Mouse (Mus musculus): ENCODE measurements around the gene Sp100. TPM values are rescaled to one million over a fixed set of nuclear protein-coding genes. Genes with fewer than 3 reads are reported as not detected.

Sp100 gene
- polyA plus RNA-seq, 1 experiment from 2014 or later: 19.2 TPM

GRCm38 (mm10) chr1:85757531-85758230 is 107.9 kb downstream of the Sp100 start:
- H3K4me3 ChIP-seq (replicated peaks; ENCODE audit: low read depth, low read length): no peak overlapping the region
- no peaks in the 10 kb centered on the region for H3K27me3 ChIP-seq (ENCODE audit: insufficient read depth, low read length)
- H3K9ac ChIP-seq (ENCODE audit: low read depth, low read length): no peak overlapping the region
- H3K4me1 ChIP-seq (replicated peaks; ENCODE audit: insufficient read depth, low read length): no peaks in the 10 kb centered on the region
- WGBS: 64% methylated on average over 6 of the region's 6 CpGs
- ATAC-seq (replicated peaks; ENCODE audit: low FRiP score, low read depth) (no peak), DNase-seq (ENCODE audit: low spot score) (no peak)
- H3K36me3 ChIP-seq (ENCODE audit: insufficient read depth, low read length): no peaks in the 10 kb centered on the region
- no peak for TF ChIP-seq CTCF (IDR thresholded peaks at IDR 0.05; ENCODE audit: low read depth)
- 0 out of 2 replicates have a peak overlapping the region, but pooled peaks have one; percentile 34 for H3K4me2 ChIP-seq (ENCODE audit: low read length)
- H3K9me3 ChIP-seq (replicated peaks; ENCODE audit: low read length): no peaks in the 10 kb centered on the region
- H3K27ac ChIP-seq: no peak overlapping the region

- Histone ChIP-seq H3K27ac (peak overlapping the region; percentile 36; the same call in 1 of the 2 replicates), H3K9ac (ENCODE audit: low read depth, low read length) (no peak overlapping the region), H3K4me1 (replicated peaks; ENCODE audit: insufficient read depth, low read length) (no peaks in the 10 kb centered on the region), H3K36me3 (ENCODE audit: insufficient read depth, low read length) (no peaks in the 10 kb centered on the region), H3K4me3 (replicated peaks; ENCODE audit: low read depth, low read length) (0 out of 2 replicates have a peak overlapping the region, but pooled peaks have one; percentile 4), H3K9me3 (replicated peaks; ENCODE audit: low read length) (no peaks in the 10 kb centered on the region), H3K27me3 (ENCODE audit: insufficient read depth, low read length) (no peaks in the 10 kb centered on the region), H3K4me2 (ENCODE audit: low read length) (peak overlapping the region; percentile 34)
- DNase-seq (ENCODE audit: low spot score) (peak; percentile 69), ATAC-seq (replicated peaks; ENCODE audit: low FRiP score, low read depth) (peak; percentile 72)
- 25% methylated on average over 14 of the region's 14 CpGs for WGBS
- TF ChIP-seq CTCF (IDR thresholded peaks at IDR 0.05; ENCODE audit: low read depth): no peak
Measured at GRCm38 (mm10) chr1:85758231-85758968, 108.6 kb downstream of the Sp100 start.

- ATAC-seq (replicated peaks; ENCODE audit: low FRiP score, low read depth): no peak
- Histone ChIP-seq H3K27me3 (ENCODE audit: insufficient read depth, low read length) (no peaks in the 10 kb centered on the region), H3K4me2 (ENCODE audit: low read length) (no peak overlapping the region), H3K4me1 (replicated peaks; ENCODE audit: insufficient read depth, low read length) (no peaks in the 10 kb centered on the region), H3K36me3 (ENCODE audit: insufficient read depth, low read length) (no peaks in the 10 kb centered on the region), H3K9ac (ENCODE audit: low read depth, low read length) (no peak overlapping the region), H3K27ac (peak overlapping the region; percentile 36; the same call in 1 of the 2 replicates), H3K4me3 (replicated peaks; ENCODE audit: low read depth, low read length) (no peak overlapping the region), H3K9me3 (replicated peaks; ENCODE audit: low read length) (no peaks in the 10 kb centered on the region)
- no peak for DNase-seq (ENCODE audit: low spot score)
- WGBS: 0% methylated on average over 1 of the region's 1 CpGs
- no peak for TF ChIP-seq CTCF (IDR thresholded peaks at IDR 0.05; ENCODE audit: low read depth)
Measured at GRCm38 (mm10) chr1:85758969-85759293, 109.1 kb downstream of the Sp100 start.

Small RNA genes within 50 kb of the gene (microRNA-seq; reads per million reads assigned to microRNA genes)
- gene Mir8096: not detected

Other genes with a start within 250 kb of the Sp100 start
- gene G530012D18Rik, start 74.3 kb upstream of the Sp100 start, polyA plus RNA-seq (2015; fragmentation: Nextera tagmentation; extraction: Ambion mirVana): not detected in 2 replicates
- 1.9 and 2.1 TPM in 2 replicates for gene Sp110, start 51.2 kb upstream of the Sp100 start, polyA plus RNA-seq (2015; fragmentation: Nextera tagmentation; extraction: Ambion mirVana)
- 2.1 and 2.3 TPM in 2 replicates for gene Sp140, start 49.6 kb upstream of the Sp100 start, polyA plus RNA-seq (2015; fragmentation: Nextera tagmentation; extraction: Ambion mirVana)
- gene A630001G21Rik, start 128.7 kb downstream of the Sp100 start, polyA plus RNA-seq (2015; fragmentation: Nextera tagmentation; extraction: Ambion mirVana): 0.98 and 1.7 TPM in 2 replicates
- 31.3 and 34.6 TPM in 2 replicates for gene Cab39, start 143.5 kb downstream of the Sp100 start, polyA plus RNA-seq (2015; fragmentation: Nextera tagmentation; extraction: Ambion mirVana)
- 256 TPM in 2 replicates for gene Itm2c, start 244.3 kb downstream of the Sp100 start, polyA plus RNA-seq (2015; fragmentation: Nextera tagmentation; extraction: Ambion mirVana)